Mouse (Mus musculus): Measurements from ENCODE around the gene Grm2. TPM values are rescaled to one million over a fixed set of nuclear protein-coding genes. Genes with fewer than 3 reads are reported as not detected.
A peak's percentile ranks its signal among the peaks of the same experiment; 100 is the strongest.
"Not testable (repeated sequence)": the region's sequence is repeated elsewhere in the genome, so short reads cannot be mapped to it uniquely, and the experiment has no call there.

Gene Grm2
- total RNA-seq, 2 experiments from 2014 or later = not detected

GRCm38 (mm10) chr9:106656820-106657219 is 938 bp upstream of the Grm2 start:
- no peak for DNase-seq
- intact Hi-C loops (cut with DNase I) = no loop called here

DNA sequence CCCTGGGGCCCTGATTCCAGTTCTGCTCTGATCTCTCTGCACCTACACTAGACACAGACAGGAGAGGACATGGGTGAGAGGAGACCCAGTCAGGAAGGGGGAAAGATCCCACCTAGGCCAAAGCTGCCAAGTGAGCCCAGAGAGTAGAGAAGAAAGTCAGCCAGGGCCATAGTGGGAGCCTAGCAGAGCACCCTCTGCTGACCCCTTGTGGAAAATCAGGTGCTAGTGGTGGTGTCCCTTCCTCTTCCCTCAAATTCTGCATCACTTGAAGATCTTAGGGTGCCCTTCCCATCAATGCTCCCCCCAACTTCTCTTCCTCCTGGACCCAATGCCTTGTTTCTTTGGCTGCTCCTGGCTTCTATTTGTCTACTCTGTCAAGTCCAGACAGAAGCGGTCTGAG is 3.2 kb downstream of the Grm2 start:
- intact Hi-C loops (cut with DNase I) = no loop called here
- no peak for DNase-seq

GRCm38 (mm10) chr9:106647226-106647625 is 8.7 kb downstream of the Grm2 start:
- no peak for DNase-seq
- intact Hi-C loops (cut with DNase I) = no loop called here

- DNase-seq = no peak
- intact Hi-C loops (cut with DNase I) = no loop called here
Observed at GRCm38 (mm10) chr9:106645684-106646271, 10.1 kb downstream of the Grm2 start.

GRCm38 (mm10) chr9:106643787-106644186 is 12.1 kb downstream of the Grm2 start:
- no peak for DNase-seq
- intact Hi-C loops (cut with DNase I) = no loop called here

GRCm38 (mm10) chr9:106643128-106643527 is 12.8 kb downstream of the Grm2 start:
- intact Hi-C loops (cut with DNase I) = no loop called here
- peak; percentile 34 to 52 for DNase-seq

DNA sequence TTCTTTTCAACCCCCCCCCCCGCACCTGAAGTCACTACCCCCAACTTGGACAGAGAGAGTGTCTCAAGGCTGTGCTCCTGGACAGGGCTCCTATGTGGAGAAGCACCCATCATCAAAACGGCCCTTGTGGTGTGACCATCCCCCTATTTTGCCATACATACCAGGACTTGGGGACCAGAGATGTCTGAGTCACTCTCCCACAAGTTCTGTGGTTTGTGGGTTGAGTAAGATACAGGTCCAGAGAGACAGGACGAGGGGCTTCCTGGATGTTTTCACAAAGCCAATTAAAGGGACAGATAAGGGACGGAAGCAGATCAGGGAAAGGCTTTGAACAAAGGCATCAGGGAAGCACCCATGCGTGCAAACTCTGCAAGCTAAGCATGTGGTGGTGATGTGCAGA is 14.5 kb downstream of the Grm2 start:
- intact Hi-C loops (cut with DNase I) = no loop called here
- no peak for DNase-seq

- DNase-seq = no peak
- intact Hi-C loops (cut with DNase I) = no loop called here
Observed at GRCm38 (mm10) chr9:106638154-106638553, 17.7 kb downstream of the Grm2 start.

GRCm38 (mm10) chr9:106632185-106632584 is 23.7 kb downstream of the Grm2 start:
- intact Hi-C loops (cut with DNase I) = no loop called here
- no peak for DNase-seq

DNA sequence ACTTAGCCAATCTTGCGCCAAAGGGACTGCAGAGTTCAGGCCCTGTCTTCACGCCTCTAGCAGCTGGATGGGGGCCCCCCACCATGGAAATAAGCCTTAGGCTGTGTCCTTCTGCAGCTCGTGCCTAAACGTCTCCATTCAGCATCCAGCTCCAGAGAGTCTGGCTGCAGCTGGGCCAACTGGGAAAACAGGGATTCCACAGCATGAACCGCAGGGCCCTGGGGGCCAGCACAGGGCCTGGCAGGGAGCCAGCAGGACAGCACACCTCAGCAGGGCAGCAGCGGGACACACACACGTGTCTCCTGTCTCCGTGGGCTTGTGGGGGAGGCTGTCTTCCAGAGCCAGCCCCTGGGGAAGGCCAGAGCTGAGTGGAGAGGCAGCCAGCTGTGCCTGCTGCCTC is 28.1 kb downstream of the Grm2 start:
- DNase-seq; intact Hi-C loops (cut with DNase I): not testable (repeated sequence)

DNA sequence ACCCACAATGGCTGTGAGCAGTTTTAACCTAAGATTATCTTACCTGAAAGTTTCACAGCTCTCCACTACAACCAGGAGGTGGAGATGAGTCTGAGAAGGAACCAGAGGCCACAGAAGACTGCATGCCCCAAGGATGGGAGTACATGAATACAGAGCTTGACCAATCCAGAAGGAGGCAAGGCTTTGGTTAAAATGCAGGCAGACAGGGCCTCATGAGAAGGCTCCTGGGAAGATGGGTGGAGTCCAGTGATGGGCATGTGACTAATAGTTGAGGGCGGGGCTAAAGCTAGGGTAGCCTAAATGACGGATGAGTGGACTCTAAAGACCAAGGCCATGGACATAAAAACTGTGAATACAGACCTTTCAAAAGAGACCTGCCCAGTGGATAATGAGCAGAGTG is 29.6 kb downstream of the Grm2 start, which contains the start of gene Iqcf6:
Gene Iqcf6 (plus strand): TSS at position 301 of the 400 bp plus-strand sequence.
- intact Hi-C loops (cut with DNase I) = no loop called here
- no peak for DNase-seq

GRCm38 (mm10) chr9:106617496-106617895 is 38.4 kb downstream of the Grm2 start:
- intact Hi-C loops (cut with DNase I) = no loop called here
- no peak for DNase-seq

DNA sequence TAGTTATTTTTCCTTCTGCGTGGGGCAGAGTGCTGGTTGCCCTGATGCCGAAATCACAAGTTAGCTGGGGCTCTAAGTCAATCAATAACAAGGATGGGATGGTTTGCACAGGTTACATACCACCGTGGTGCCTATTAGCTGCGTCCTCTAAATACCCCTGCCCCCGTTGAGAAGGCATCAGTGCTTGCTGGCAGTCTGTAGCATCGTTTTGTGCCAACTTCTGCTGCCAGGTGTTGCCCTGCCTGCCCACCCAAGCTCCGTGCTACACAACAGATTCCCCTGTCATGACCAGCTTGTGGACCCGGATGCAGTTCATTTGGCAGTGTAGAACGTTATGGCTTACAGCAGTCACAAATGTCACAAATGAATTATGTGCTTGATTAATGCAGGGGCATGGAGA is 39.6 kb downstream of the Grm2 start:
- no peak for DNase-seq
- intact Hi-C loops (cut with DNase I) = no loop called here

DNA sequence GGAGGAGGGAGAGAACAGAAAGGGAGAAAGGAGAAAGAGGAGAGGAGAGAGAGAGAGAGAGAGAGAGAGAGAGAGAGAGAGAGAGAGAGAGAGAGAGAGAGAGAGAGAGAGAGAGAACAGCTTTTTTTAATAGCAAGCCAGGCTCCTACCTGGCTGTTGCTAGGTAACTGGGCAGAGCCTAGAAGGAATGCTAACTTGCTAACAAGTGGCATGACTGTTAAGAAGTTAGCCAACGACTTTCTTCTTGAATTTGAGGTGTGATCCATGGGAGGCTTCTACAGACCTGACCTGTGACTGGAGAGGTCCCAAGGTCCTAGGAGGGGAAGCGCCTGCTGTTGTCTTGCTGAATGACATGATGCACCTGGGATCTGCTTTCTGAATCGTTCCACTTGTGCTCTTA is 41.3 kb downstream of the Grm2 start:
- intact Hi-C loops (cut with DNase I) = no loop called here
- no peak for DNase-seq

- no peak for DNase-seq
- intact Hi-C loops (cut with DNase I) = no loop called here
Observed at GRCm38 (mm10) chr9:106613951-106614350, 41.9 kb downstream of the Grm2 start.

DNA sequence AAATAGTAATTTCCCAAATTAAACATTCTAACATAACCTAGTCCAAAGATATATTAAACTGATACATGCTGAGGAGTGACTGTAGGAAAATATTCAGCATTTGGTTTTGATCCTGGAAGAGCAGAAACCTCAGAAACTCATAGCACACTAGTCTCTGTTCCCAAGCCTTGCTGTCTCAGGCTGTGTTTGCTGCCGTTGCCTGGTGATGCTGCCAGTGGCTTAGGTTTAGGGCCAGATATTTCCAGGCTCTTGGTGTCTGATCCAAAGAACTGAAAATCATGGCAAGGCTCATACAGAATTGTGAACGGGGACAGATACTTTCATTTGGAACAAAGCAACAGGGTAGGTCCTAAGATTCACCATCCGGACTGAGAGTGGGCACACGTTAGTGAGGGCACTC is 45.2 kb downstream of the Grm2 start:
- intact Hi-C loops (cut with DNase I) = no loop called here
- no peak for DNase-seq

GRCm38 (mm10) chr9:106600546-106600945 is 55.3 kb downstream of the Grm2 start:
- intact Hi-C loops (cut with DNase I) = no loop called here
- DNase-seq = no peak

DNA sequence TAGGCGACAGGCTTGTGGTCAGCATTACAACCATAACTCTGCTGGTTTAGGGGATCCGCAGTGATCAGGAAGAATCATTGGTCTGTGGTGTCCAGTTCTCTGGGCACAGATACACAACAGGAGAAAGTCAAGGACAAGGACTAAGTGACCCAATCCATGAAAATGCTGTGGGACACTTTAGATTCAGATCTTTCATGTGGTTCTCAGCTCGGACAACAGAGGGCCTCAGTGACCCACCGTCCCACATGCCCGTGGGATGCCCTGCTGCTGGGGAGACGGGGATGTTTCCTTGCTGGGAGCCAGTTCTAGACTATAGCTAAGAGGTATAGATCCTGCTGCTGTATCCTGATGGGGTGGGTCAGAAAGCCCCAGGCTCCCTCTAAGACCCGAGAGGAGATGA is 57.4 kb downstream of the Grm2 start:
- intact Hi-C loops (cut with DNase I) = no loop called here
- DNase-seq = no peak

DNA sequence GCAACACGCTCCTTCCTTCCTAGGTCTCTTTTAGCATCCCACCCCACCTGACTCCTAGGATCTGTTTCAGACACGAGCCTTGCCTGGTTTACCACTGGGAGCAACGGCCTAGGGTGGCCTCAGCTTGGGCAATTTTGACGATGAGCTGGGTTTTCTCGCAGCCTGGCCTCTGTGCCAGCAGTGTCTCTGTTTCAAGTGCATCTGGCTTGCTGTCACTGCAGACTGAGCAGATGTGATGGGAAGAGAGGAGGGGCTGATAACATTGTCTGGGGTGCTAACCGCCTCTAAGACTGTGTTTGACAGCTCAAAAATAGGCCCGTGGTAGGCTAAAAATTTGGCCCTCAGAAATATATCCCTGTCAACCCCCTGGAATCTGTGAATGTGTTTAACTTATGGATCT is 60.0 kb downstream of the Grm2 start:
- intact Hi-C loops (cut with DNase I) = no loop called here
- no peak for DNase-seq

DNA sequence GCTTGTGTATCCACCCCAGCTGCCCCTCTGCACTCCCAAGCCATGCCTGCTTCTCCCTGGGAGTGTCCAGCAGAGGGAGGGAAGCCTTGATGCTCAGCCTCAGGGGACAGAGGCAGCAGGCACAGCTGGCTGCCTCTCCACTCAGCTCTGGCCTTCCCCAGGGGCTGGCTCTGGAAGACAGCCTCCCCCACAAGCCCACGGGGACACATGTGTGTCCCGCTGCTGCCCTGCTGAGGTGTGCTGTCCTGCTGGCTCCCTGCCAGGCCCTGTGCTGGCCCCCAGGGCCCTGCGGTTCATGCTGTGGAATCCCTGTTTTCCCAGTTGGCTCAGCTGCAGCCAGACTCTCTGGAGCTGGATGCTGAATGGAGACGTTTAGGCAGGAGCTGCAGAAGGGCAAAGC is 60.5 kb downstream of the Grm2 start:
- intact Hi-C loops (cut with DNase I); DNase-seq: not testable (repeated sequence)

All from gastrocnemius, postnatal 36 days (tissue).